ENCODE assay signal across 10 mouse cellular contexts in the genomic region with DNA sequence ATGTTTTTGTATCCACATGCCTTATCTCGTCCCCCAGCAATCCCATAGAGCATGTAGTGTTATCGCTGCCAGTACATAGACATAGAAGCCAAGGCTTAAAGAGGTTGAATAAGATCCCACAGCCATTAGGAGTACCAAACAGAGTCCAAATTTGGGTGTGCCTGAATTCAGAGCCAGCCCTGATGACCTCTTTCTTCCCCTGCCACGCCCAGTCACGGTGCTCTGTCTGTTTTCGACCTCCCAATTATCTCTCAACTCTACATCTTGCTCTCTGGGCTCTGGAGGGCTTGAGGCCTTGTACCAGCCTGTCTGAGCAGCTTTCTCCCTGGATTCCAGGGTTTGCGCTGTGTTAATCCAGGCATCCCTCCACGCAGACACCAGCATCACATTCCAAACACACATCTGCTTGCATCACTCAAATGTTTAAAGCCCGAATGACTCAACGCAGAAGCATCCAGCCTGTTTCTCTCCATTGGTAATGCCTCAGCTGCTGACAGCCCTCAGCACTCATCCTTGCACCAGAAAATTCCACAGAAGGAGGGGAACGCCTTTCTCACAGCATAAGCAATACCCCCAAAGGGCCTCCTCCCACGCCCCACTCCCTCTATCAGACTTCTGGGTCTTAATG. TPM values are rescaled to one million over a fixed set of nuclear protein-coding genes. Genes with fewer than 3 reads are reported as not detected.
DNase-seq lines count a peak whose midpoint lies in the region; ATAC-seq and TF ChIP-seq lines count a peak whose summit lies in the region.
"Had no signal": no experiment of that assay in that cellular context is flagged by ENCODE, and none has a peak within 500 bp of the region (broad histone marks: within the 10 kb centered on the region; RNA-seq: fewer than 3 reads in every experiment).

No protein-coding gene starts in this region.

- H3K36me3 ChIP-seq in kidney, embryonic 14.5 days (ENCODE audit: control insufficient read depth, insufficient read depth, low read length) = no peaks in the 10 kb centered on the region
- H3K36me3 ChIP-seq in limb, embryonic 12.5 days = no peaks in the 10 kb centered on the region
- H3K36me3 ChIP-seq in small intestine, adult 2 months (ENCODE audit: control insufficient read depth, insufficient read depth, low read length) = no peaks in the 10 kb centered on the region
- H3K36me3 ChIP-seq in forebrain, embryonic 12.5 days (replicated peaks) = no peaks in the 10 kb centered on the region
- H3K36me3 ChIP-seq in forebrain, embryonic 10.5 days (replicated peaks) = no peaks in the 10 kb centered on the region

- WGBS in kidney, embryonic 14.5 days = 73% methylated on average over 11 of the region's 11 CpGs
- 67% methylated on average over 11 of the region's 11 CpGs for WGBS in limb, embryonic 12.5 days
- WGBS in small intestine, adult 2 months = 66% methylated on average over 11 of the region's 11 CpGs
- WGBS in forebrain, embryonic 12.5 days = 87% methylated on average over 11 of the region's 11 CpGs
- 86% methylated on average over 11 of the region's 11 CpGs for WGBS in forebrain, embryonic 10.5 days

- H3K4me1 ChIP-seq in kidney, embryonic 14.5 days (ENCODE audit: control insufficient read depth, insufficient read depth, low read length) = no peaks in the 10 kb centered on the region
- H3K4me1 ChIP-seq in limb, embryonic 12.5 days (replicated peaks) = peaks cover 4% of the 10 kb centered on the region; the same call in 1 of the 2 replicates
- H3K4me1 ChIP-seq in small intestine, adult 2 months (ENCODE audit: control insufficient read depth, insufficient read depth, insufficient read length, low read length) = no peaks in the 10 kb centered on the region
- peaks cover 15% of the 10 kb centered on the region for H3K4me1 ChIP-seq in forebrain, embryonic 12.5 days
- H3K4me1 ChIP-seq in forebrain, embryonic 10.5 days = peaks cover 31% of the 10 kb centered on the region

- no peaks in the 10 kb centered on the region for H3K27me3 ChIP-seq in kidney, embryonic 14.5 days (ENCODE audit: control insufficient read depth, insufficient read depth, low read length)
- H3K27me3 ChIP-seq in limb, embryonic 12.5 days = no peaks in the 10 kb centered on the region
- no peaks in the 10 kb centered on the region for H3K27me3 ChIP-seq in small intestine, adult 2 months (ENCODE audit: control insufficient read depth, insufficient read depth, low read length)
- peaks cover 51% of the 10 kb centered on the region for H3K27me3 ChIP-seq in forebrain, embryonic 12.5 days
- peaks cover 76% of the 10 kb centered on the region for H3K27me3 ChIP-seq in forebrain, embryonic 10.5 days (ENCODE audit: poor library complexity, severe bottlenecking)
- H3K27me3 ChIP-seq: CH12.LX had no signal

- no peak overlapping the region for H3K4me3 ChIP-seq in kidney, embryonic 14.5 days (ENCODE audit: low read length)
- H3K4me3 ChIP-seq in limb, embryonic 12.5 days (replicated peaks) = no peak overlapping the region
- H3K4me3 ChIP-seq in small intestine, adult 2 months (ENCODE audit: low read depth, low read length) = no peak overlapping the region
- no peak overlapping the region for H3K4me3 ChIP-seq in forebrain, embryonic 12.5 days (replicated peaks)
- H3K4me3 ChIP-seq in forebrain, embryonic 10.5 days = no peak overlapping the region

- H3K4me2 ChIP-seq in kidney, embryonic 14.5 days (replicated peaks; ENCODE audit: low read depth, low read length) = no peak overlapping the region
- no peak overlapping the region for H3K4me2 ChIP-seq in limb, embryonic 12.5 days
- H3K4me2 ChIP-seq in forebrain, embryonic 12.5 days = no peak overlapping the region

- H3K27ac ChIP-seq in kidney, embryonic 14.5 days (ENCODE audit: low read depth, low read length) = peak overlapping the region; percentile 47; the same call in 1 of the 2 replicates
- peak overlapping the region; percentile 13; the same call in 1 of the 2 replicates for H3K27ac ChIP-seq in limb, embryonic 12.5 days
- peak overlapping the region; percentile 30; the same call in 1 of the 2 replicates for H3K27ac ChIP-seq in small intestine, adult 2 months (ENCODE audit: insufficient read depth, low read depth, low read length)
- no peak overlapping the region for H3K27ac ChIP-seq in forebrain, embryonic 12.5 days
- H3K27ac ChIP-seq in forebrain, embryonic 10.5 days = no peak overlapping the region

- H3K9ac ChIP-seq in kidney, embryonic 14.5 days (ENCODE audit: low read depth, low read length) = no peak overlapping the region
- no peak overlapping the region for H3K9ac ChIP-seq in limb, embryonic 12.5 days (replicated peaks)
- H3K9ac ChIP-seq in forebrain, embryonic 12.5 days = no peak overlapping the region

- peak; percentile 77 for ATAC-seq in kidney, embryonic 14.5 days (ENCODE audit: low FRiP score, low TSS enrichment)
- peak; percentile 85 for ATAC-seq in limb, embryonic 12.5 days (ENCODE audit: insufficient number of reproducible peaks, insufficient read depth, low FRiP score, low TSS enrichment, low read depth)
- no peak for ATAC-seq in forebrain, embryonic 12.5 days (ENCODE audit: low FRiP score)
- ATAC-seq: midbrain, embryonic 16.5 days had no signal

- no peak for TF ChIP-seq CTCF in small intestine, adult 2 months (IDR thresholded peaks at IDR 0.05; ENCODE audit: extremely low read depth, insufficient read length, insufficient replicate concordance, low read depth, low read length)

- DNase-seq in kidney, adult 8-10 months = no peak
- DNase-seq in gastrocnemius, adult 8-10 months (ENCODE audit: low spot score in 2 of 2) = peak; percentile 23 to 48
- no peak for DNase-seq in right cerebral cortex, postnatal 14 days
- DNase-seq in forebrain, embryonic 10.5 days (ENCODE audit: extremely low spot score, low spot score) = no peak

- no peak for TF ChIP-seq POLR2A in small intestine, adult 2 months (IDR thresholded peaks at IDR 0.05; ENCODE audit: low read depth, low read length)

- no peaks in the 10 kb centered on the region for H3K9me3 ChIP-seq in kidney, embryonic 14.5 days (ENCODE audit: control insufficient read depth, low read length)
- no peaks in the 10 kb centered on the region for H3K9me3 ChIP-seq in limb, embryonic 12.5 days
- H3K9me3 ChIP-seq in forebrain, embryonic 12.5 days = no peaks in the 10 kb centered on the region
- no peaks in the 10 kb centered on the region for H3K9me3 ChIP-seq in forebrain, embryonic 10.5 days

RNA-seq across cellular contexts. Expression of a gene that starts 43.9 kb away (rescaled TPM):
- 0.70 and 0.84 TPM in 2 replicates for polyA plus RNA-seq in kidney, embryonic 14.5 days (2014; fragmentation: Nextera tagmentation; extraction: Ambion mirVana)
- total RNA-seq in gastrocnemius, adult 8-10 months (2022) = under 1 TPM; 0.47 to 0.99 (median 0.56) TPM
- polyA plus RNA-seq in limb, embryonic 12.5 days (2016; fragmentation: Nextera tagmentation; extraction: Ambion mirVana) = 1.8 and 2.2 TPM in 2 replicates
- 0.05 and 0.20 TPM in 2 replicates for polyA plus RNA-seq in small intestine, adult 2 months (2012; rRNA removed)
- polyA plus RNA-seq in forebrain, embryonic 12.5 days (2016; fragmentation: Nextera tagmentation; extraction: Ambion mirVana) = 1.1 and 1.2 TPM in 2 replicates
- polyA plus RNA-seq in forebrain, embryonic 10.5 days (2016; fragmentation: Nextera tagmentation; extraction: Ambion mirVana) = 1.7 and 2.1 TPM in 2 replicates

Comparison
In these comparisons a context has a peak if more than half of its experiments do, and no peak if none do; other contexts are left out.
1. H3K27ac ChIP-seq: peak in kidney, embryonic 14.5 days (single experiment), limb, embryonic 12.5 days (single experiment) and small intestine, adult 2 months (single experiment); none in forebrain, embryonic 12.5 days (single experiment) and forebrain, embryonic 10.5 days (single experiment).
2. DNase-seq: peak in gastrocnemius, adult 8-10 months (2 of 2); none in kidney, adult 8-10 months (0 of 2), right cerebral cortex, postnatal 14 days (single experiment) and forebrain, embryonic 10.5 days (single experiment).